Mouse (Mus musculus): Measurements from ENCODE around the gene March8. TPM values are rescaled to one million over a fixed set of nuclear protein-coding genes. Genes with fewer than 3 reads are reported as not detected.
"Not testable (repeated sequence)": the region's sequence is repeated elsewhere in the genome, so short reads cannot be mapped to it uniquely, and the experiment has no call there.

The March8 gene
- polyA plus RNA-seq, 1 experiment from 2014 or later, result 18.4 TPM

DNA sequence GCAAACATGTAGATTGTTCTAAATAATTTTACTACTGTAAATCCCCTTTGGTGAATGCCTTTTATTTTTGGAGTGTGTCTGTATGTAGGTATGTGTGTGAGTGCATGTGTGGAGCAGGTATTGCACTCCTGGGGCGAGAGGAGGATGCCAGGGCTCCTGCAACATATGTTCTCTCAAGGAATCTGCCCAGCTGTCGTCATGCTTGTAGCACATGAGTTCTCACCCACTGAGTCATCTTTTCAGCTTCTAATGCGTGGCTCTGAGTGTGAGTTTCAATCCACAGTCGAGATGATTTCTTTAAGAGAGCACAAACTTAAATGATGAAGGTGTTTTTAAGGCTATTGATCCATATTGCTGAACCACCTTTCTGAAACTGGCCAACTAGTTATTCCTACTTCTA is 13.7 kb downstream of the March8 start:
- no peaks in the 10 kb centered on the region for H3K4me1 ChIP-seq
- H3K36me3 ChIP-seq, result no peaks in the 10 kb centered on the region
- no peak overlapping the region for H3K4me3 ChIP-seq
- no peak overlapping the region for H3K27ac ChIP-seq
- no peaks in the 10 kb centered on the region for H3K27me3 ChIP-seq
- WGBS, result 78% methylated on average over 4 of the region's 4 CpGs
- H3K9ac ChIP-seq, result no peak overlapping the region
- no peak overlapping the region for H3K4me2 ChIP-seq
- ATAC-seq (ENCODE audit: insufficient number of reproducible peaks, insufficient read depth, low FRiP score, low TSS enrichment, low read depth), result no peak
- no peaks in the 10 kb centered on the region for H3K9me3 ChIP-seq

DNA sequence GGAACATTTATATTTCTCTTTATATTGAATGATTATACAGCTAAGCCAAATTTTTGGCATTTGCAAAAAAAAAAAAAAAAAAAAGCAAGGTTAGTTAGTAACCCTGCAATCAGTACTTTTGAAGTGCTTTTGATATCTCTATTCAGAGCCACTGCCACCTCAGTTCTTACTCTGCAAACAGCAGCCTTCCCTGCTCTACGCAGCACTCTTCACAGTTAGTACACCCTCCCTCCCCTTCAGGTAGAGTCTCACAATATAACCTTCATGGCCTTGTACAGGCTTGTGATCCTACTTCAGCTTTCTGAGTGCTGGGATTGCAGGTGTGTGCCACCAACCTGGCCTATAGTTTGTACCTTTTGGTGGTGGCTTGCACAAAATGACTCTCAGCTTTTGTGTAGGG is 15.6 kb downstream of the March8 start:
- no peaks in the 10 kb centered on the region for H3K36me3 ChIP-seq
- no peaks in the 10 kb centered on the region for H3K4me1 ChIP-seq
- WGBS, result 97% methylated on average over 1 of the region's 1 CpGs
- H3K9me3 ChIP-seq, result no peaks in the 10 kb centered on the region
- H3K4me3 ChIP-seq, result no peak overlapping the region
- H3K9ac ChIP-seq, result no peak overlapping the region
- H3K27me3 ChIP-seq, result no peaks in the 10 kb centered on the region
- H3K27ac ChIP-seq, result no peak overlapping the region
- H3K4me2 ChIP-seq, result no peak overlapping the region
- ATAC-seq (ENCODE audit: insufficient number of reproducible peaks, insufficient read depth, low FRiP score, low TSS enrichment, low read depth), result no peak

DNA sequence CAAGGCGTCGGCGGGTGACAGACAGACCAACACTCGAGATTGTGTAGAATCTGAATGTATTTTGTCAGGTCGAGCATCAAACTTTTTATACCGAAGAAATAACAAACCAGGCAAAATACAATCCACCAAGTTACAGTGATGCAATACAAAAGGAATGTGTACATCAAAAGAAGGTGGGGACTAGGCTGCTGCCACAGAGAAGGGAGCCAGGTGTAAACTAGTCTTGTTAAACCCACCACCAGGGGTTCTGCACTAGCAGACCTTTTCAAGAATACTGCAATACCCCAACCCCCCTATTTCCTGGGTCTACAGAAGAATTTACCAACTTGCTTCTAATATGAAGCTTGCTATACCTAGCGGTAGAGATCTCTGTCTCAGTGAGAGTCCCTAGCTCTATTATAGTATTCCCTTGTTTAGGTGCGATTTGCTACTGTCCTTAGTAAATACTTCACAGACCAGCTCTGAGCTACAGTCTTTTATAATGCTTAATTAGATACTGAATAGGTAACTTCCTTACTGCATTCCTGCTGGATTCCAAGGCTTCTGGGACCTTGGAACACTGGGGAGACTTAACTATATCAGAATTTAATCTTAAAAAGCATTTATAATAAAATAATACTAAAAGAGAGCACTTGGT is 18.6 kb downstream of the March8 start:
- not testable (repeated sequence) for H3K36me3 ChIP-seq; H3K9ac ChIP-seq; H3K9me3 ChIP-seq; H3K4me3 ChIP-seq; H3K27me3 ChIP-seq; H3K27ac ChIP-seq; H3K4me2 ChIP-seq; ATAC-seq (ENCODE audit: insufficient number of reproducible peaks, insufficient read depth, low FRiP score, low TSS enrichment, low read depth); H3K4me1 ChIP-seq
- 71% methylated on average over 8 of the region's 8 CpGs for WGBS

DNA sequence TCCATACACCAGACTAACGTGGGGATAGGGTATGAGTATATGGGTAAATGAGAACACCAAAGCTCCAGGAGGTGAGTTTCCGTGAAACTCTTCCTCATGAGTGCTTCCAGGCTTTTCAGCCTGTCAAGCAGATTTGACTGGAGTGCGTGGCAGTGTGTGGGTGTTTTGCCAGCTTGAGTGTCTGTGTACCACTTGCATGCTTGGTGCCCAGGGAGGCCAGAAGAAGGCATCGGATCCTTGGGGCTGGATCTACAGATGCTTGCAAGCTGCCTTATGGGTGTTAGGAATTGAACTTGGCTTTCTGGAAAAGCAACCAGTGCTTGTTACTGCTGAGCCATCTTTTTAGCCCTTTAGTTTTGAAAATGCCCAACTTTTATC is 19.1 kb downstream of the March8 start:
- ATAC-seq (ENCODE audit: insufficient number of reproducible peaks, insufficient read depth, low FRiP score, low TSS enrichment, low read depth), result no peak

DNA sequence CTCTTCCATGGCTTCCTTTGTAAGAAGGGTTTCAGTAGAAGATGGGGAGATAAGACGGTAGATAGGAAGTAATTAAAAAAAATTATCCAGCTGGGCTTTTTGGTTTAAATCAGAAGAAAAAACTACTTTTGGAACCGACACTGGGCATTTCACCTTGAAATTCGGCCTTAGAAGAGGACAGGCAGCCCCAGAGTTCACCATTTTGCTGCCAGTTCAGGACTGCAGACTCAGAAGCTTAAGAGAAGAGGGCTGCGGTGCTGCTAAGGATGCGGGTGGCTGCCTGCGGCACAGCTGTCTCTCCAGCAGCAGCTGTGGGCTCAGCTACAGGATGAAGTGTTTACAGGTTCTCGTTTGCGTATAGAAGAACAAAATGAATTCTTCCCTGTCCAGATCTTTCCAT is 20.2 kb downstream of the March8 start:
- no peak for ATAC-seq (ENCODE audit: insufficient number of reproducible peaks, insufficient read depth, low FRiP score, low TSS enrichment, low read depth)
- Histone ChIP-seq H3K27ac (no peak overlapping the region), H3K9me3 (no peaks in the 10 kb centered on the region), H3K4me1 (no peaks in the 10 kb centered on the region), H3K27me3 (no peaks in the 10 kb centered on the region), H3K9ac (no peak overlapping the region), H3K36me3 (no peaks in the 10 kb centered on the region), H3K4me3 (no peak overlapping the region), H3K4me2 (no peak overlapping the region)
- WGBS, result 74% methylated on average over 8 of the region's 8 CpGs

More for the DNA sequence above, 19.1 kb downstream of the March8 start:
- no peaks in the 10 kb centered on the region for H3K36me3 ChIP-seq
- H3K27me3 ChIP-seq, result no peaks in the 10 kb centered on the region
- H3K4me2 ChIP-seq, result no peak overlapping the region
- no peaks in the 10 kb centered on the region for H3K4me1 ChIP-seq
- no peak overlapping the region for H3K4me3 ChIP-seq
- H3K9me3 ChIP-seq, result no peaks in the 10 kb centered on the region
- H3K27ac ChIP-seq, result no peak overlapping the region
- no peak overlapping the region for H3K9ac ChIP-seq
- 68% methylated on average over 4 of the region's 4 CpGs for WGBS

DNA sequence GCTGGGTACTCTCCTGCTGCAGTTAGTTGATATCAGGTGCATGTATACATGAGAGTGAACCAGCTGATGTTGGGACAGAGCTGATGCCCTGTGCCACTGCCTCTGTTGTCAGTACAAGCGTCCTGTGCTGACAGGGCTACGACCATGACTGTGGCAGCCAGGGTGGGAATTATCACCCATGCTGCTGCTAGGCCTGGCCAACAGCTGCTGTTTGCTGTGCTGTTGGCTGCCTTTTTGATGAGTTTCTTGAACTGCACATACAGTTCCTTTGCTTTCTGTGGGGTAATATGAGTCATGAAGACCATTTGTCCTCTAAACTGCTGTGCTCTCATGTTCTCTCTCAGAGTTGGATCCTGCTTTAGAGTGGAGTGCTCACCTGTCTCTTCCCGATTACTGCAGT is 21.4 kb downstream of the March8 start:
- ATAC-seq (ENCODE audit: insufficient number of reproducible peaks, insufficient read depth, low FRiP score, low TSS enrichment, low read depth), result no peak
- 84% methylated on average over 3 of the region's 3 CpGs for WGBS
- Histone ChIP-seq H3K4me3 (no peak overlapping the region), H3K9ac (no peak overlapping the region), H3K27ac (no peak overlapping the region), H3K36me3 (no peaks in the 10 kb centered on the region), H3K27me3 (no peaks in the 10 kb centered on the region), H3K4me1 (no peaks in the 10 kb centered on the region), H3K4me2 (no peak overlapping the region), H3K9me3 (no peaks in the 10 kb centered on the region)

DNA sequence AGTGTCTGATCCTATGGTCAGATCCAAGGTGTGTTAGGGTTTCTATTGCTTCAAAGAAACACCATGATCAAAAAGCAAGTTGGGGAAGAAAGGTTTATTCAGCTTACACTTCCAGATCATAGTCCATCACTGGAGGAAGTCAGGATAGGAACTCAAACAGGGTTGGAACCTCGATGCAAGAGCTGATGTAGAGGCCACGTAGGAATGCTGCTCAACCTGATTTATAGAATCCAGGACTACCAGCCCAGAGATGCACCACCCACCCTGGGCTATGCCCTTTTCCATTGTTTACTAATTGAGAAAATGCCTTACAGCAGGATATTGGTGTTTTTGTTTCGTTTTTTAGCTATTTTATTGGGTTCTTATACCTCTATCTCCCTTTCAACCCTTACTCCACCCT is 23.6 kb downstream of the March8 start:
- Histone ChIP-seq H3K27ac (no peak overlapping the region), H3K4me1 (no peaks in the 10 kb centered on the region), H3K4me3 (no peak overlapping the region), H3K9me3 (no peaks in the 10 kb centered on the region), H3K4me2 (no peak overlapping the region), H3K9ac (no peak overlapping the region), H3K36me3 (no peaks in the 10 kb centered on the region), H3K27me3 (no peaks in the 10 kb centered on the region)
- 80% methylated on average over 3 of the region's 3 CpGs for WGBS
- ATAC-seq (ENCODE audit: insufficient number of reproducible peaks, insufficient read depth, low FRiP score, low TSS enrichment, low read depth), result no peak

DNA sequence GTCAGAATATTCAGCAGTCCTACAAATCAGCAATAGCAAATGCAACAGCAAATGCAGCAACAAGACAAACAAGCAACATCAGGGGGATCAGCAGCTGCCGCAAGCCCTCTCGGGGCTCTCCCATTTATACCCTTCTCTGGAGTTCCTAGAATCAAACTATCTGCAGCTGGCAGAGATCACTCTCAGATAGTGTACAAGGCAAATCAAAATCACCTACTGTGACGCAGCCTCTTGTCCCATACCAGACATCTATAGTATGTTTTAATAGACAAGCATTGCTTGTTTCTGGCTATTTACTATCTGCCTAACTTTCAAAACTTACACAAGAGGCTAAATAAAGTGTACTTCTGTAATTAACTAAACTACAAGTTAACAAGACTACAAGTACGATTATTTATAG is 24.2 kb downstream of the March8 start:
- H3K9ac ChIP-seq, result no peak overlapping the region
- H3K36me3 ChIP-seq, result no peaks in the 10 kb centered on the region
- H3K9me3 ChIP-seq, result no peaks in the 10 kb centered on the region
- no peaks in the 10 kb centered on the region for H3K4me1 ChIP-seq
- WGBS, result 77% methylated on average over 4 of the region's 4 CpGs
- no peak for ATAC-seq (ENCODE audit: insufficient number of reproducible peaks, insufficient read depth, low FRiP score, low TSS enrichment, low read depth)
- no peak overlapping the region for H3K4me3 ChIP-seq
- no peak overlapping the region for H3K4me2 ChIP-seq
- H3K27ac ChIP-seq, result no peak overlapping the region
- H3K27me3 ChIP-seq, result no peaks in the 10 kb centered on the region

DNA sequence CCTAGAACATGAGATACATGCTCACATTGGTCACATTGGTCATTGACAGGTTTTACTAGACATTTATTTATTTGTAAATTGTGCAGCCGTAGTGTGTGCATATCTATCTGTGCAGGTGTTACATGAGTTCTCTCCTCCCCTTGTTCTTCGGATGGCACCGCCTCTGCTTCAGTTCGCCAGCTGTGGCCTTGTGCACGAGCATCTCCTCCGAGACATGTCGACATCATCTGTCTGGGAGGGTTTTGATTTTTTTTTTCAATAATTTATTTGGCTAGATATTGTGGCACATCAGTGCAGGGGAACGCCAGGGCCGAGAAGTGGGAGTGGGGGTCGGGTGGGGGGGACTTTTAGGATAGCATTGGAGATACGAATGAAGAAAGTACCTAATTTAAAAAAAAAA is 30.1 kb downstream of the March8 start:
- 86% methylated on average over 11 of the region's 11 CpGs for WGBS
- no peak overlapping the region for H3K4me3 ChIP-seq
- ATAC-seq (ENCODE audit: insufficient number of reproducible peaks, insufficient read depth, low FRiP score, low TSS enrichment, low read depth), result no peak
- no peaks in the 10 kb centered on the region for H3K27me3 ChIP-seq
- no peaks in the 10 kb centered on the region for H3K36me3 ChIP-seq
- no peak overlapping the region for H3K4me2 ChIP-seq
- no peaks in the 10 kb centered on the region for H3K9me3 ChIP-seq
- H3K9ac ChIP-seq, result no peak overlapping the region
- no peaks in the 10 kb centered on the region for H3K4me1 ChIP-seq
- H3K27ac ChIP-seq, result no peak overlapping the region

DNA sequence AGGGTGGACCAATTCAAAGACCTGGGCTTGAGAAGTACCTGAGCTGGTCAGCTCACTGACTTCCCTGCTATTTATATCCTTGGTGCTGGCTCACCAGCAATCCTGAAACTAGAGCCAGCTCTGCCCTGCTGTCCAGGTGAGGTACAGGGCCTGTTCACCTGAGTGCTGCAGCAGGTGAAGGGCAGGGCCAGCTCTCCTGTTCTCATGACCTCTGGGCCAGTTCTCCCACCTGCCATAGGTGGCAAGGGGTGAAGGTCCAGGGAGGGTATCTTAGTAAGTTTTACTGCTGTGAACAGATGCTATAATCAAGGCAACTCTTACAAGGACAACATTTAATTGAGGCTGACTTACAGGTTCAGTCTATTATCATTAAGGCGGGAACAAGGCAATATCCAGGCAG is 32.0 kb downstream of the March8 start:
- Histone ChIP-seq H3K27me3 (no peaks in the 10 kb centered on the region), H3K27ac (no peak overlapping the region), H3K4me1 (no peaks in the 10 kb centered on the region), H3K4me3 (no peak overlapping the region), H3K9ac (no peak overlapping the region), H3K36me3 (no peaks in the 10 kb centered on the region), H3K4me2 (no peak overlapping the region), H3K9me3 (no peaks in the 10 kb centered on the region)
- 85% methylated on average over 1 of the region's 1 CpGs for WGBS
- no peak for ATAC-seq (ENCODE audit: insufficient number of reproducible peaks, insufficient read depth, low FRiP score, low TSS enrichment, low read depth)

DNA sequence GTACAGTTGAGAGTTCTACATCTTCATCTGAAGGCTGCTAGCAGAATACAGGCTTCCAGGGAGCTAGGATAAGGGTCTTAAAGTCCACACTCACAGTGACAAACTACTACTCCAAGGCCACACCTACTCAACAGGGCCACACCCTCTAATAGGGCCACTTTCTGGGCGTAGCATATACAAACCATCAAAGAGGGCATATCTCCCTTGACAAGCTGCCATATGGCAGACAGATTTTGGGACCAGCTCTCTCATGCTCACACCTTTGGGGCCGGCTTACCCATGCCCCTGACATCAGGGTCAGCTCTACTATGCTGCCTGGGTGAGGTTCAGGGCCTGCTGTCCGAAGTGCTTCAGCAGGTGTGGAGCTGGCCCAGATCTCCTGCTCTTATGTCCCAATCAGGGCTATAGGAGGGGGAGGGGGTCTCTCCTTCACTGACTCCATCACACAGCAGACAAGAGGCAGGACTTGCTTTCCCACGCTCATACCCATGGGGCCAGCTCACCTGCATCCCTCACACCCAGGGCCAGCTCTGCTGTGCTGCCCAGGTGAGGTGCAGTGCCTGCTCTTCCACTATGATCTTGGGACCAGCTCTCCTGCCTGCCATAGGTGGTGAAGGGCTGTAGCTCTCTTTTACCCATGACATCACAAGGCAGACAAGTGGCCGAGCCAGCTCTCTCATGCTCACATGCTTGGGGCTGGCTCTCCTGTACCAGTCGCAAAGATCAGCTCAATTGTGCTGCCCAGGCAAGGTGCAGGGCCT is 32.6 kb downstream of the March8 start:
- 81% methylated on average over 6 of the region's 6 CpGs for WGBS
- Histone ChIP-seq H3K36me3 (no peaks in the 10 kb centered on the region), H3K9ac (no peak overlapping the region), H3K27ac (no peak overlapping the region), H3K27me3 (no peaks in the 10 kb centered on the region), H3K9me3 (no peaks in the 10 kb centered on the region), H3K4me3 (no peak overlapping the region), H3K4me2 (no peak overlapping the region), H3K4me1 (no peaks in the 10 kb centered on the region)
- no peak for ATAC-seq (ENCODE audit: insufficient number of reproducible peaks, insufficient read depth, low FRiP score, low TSS enrichment, low read depth)

DNA sequence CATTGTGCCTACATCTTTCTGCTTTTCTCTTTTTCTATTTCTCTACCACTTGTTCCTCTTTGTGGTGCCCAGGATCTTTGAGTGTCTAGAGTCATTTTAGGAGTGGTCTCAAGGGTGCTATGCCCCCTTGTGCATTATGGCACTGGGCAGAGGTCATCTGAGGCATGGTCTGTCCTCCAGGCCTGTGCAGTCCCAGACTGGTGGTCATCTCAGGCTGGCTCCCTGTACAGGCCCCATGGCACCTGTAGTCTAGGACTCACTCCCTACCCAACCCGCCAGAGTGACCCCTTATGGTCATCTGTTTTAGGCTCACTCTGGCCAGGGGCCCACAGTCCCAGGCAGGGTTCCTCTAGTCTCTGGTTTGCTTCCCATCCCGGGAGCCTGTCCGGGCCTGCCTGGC is 33.7 kb downstream of the March8 start:
- H3K36me3 ChIP-seq, result no peaks in the 10 kb centered on the region
- no peak for ATAC-seq (ENCODE audit: insufficient number of reproducible peaks, insufficient read depth, low FRiP score, low TSS enrichment, low read depth)
- 89% methylated on average over 3 of the region's 3 CpGs for WGBS

More for the DNA sequence above, 33.7 kb downstream of the March8 start:
- Histone ChIP-seq H3K27ac (no peak overlapping the region), H3K4me3 (no peak overlapping the region), H3K9me3 (no peaks in the 10 kb centered on the region), H3K4me2 (no peak overlapping the region), H3K4me1 (no peaks in the 10 kb centered on the region), H3K27me3 (no peaks in the 10 kb centered on the region), H3K9ac (no peak overlapping the region)

All from embryonic facial prominence, embryonic 13.5 days (tissue).